Comparison of ENCODE assay signal across 10 mouse cellular contexts in genomic region chr13:25270402-25270801, GRCm38 (mm10). TPM values are rescaled to one million over a fixed set of nuclear protein-coding genes. Genes with fewer than 3 reads are reported as not detected.
DNase-seq lines count a peak whose midpoint lies in the region; ATAC-seq lines count a peak whose summit lies in the region.
"Not testable (repeated sequence)": the region's sequence is repeated elsewhere in the genome, so short reads cannot be mapped to it uniquely, and the experiment has no call there.
"Had no signal": no experiment of that assay in that cellular context is flagged by ENCODE, and none has a peak within 500 bp of the region (broad histone marks: within the 10 kb centered on the region; RNA-seq: fewer than 3 reads in every experiment).

Gene Nrsn1 (minus strand): TSS chr13:25270502.

- not testable (repeated sequence) for H3K9ac ChIP-seq in embryonic facial prominence, embryonic 14.5 days (ENCODE audit: low read depth, low read length); heart, embryonic 11.5 days (ENCODE audit: low read depth, low read length); limb, embryonic 11.5 days (ENCODE audit: low read length); lung, embryonic 15.5 days
- H3K9ac ChIP-seq in hindbrain, embryonic 16.5 days (ENCODE audit: low read depth, low read length): peak within 1 kb of the TSS; percentile 65
- H3K9ac ChIP-seq in neural tube, embryonic 12.5 days: peak within 1 kb of the TSS; percentile 40; the same call in 1 of the 2 replicates

- not testable (repeated sequence) for H3K9me3 ChIP-seq in embryonic facial prominence, embryonic 14.5 days (ENCODE audit: control insufficient read depth, low read length); heart, embryonic 11.5 days (replicated peaks; ENCODE audit: control insufficient read depth, low read length); hindbrain, embryonic 16.5 days (ENCODE audit: control insufficient read depth, low read length); limb, embryonic 11.5 days (ENCODE audit: control insufficient read depth, low read length); lung, embryonic 15.5 days; neural tube, embryonic 12.5 days

- H3K27ac ChIP-seq in embryonic facial prominence, embryonic 14.5 days (replicated peaks; ENCODE audit: low read depth, low read length); heart, embryonic 11.5 days (ENCODE audit: low read depth, low read length); limb, embryonic 11.5 days (replicated peaks; ENCODE audit: low read depth, low read length); lung, embryonic 15.5 days; neural tube, embryonic 12.5 days: not testable (repeated sequence)
- H3K27ac ChIP-seq in hindbrain, embryonic 16.5 days (ENCODE audit: low read depth, low read length): peak within 1 kb of the TSS; percentile 66; the same call in 1 of the 2 replicates

- peak within 1 kb of the TSS; percentile 81 for H3K4me2 ChIP-seq in embryonic facial prominence, embryonic 14.5 days (ENCODE audit: low read depth, low read length)
- H3K4me2 ChIP-seq in heart, embryonic 11.5 days: peak within 1 kb of the TSS; percentile 83
- H3K4me2 ChIP-seq in hindbrain, embryonic 16.5 days (ENCODE audit: low read length): peak within 1 kb of the TSS; percentile 60
- peak within 1 kb of the TSS; percentile 70 for H3K4me2 ChIP-seq in limb, embryonic 11.5 days (ENCODE audit: low read depth, severe bottlenecking)
- peak within 1 kb of the TSS; percentile 67 for H3K4me2 ChIP-seq in lung, embryonic 15.5 days
- H3K4me2 ChIP-seq in neural tube, embryonic 12.5 days (replicated peaks): peak within 1 kb of the TSS; percentile 70

- H3K4me1 ChIP-seq in embryonic facial prominence, embryonic 14.5 days (ENCODE audit: control insufficient read depth, insufficient read depth, low read length); heart, embryonic 11.5 days (ENCODE audit: control insufficient read depth, insufficient read depth, low read length); hindbrain, embryonic 16.5 days (ENCODE audit: control insufficient read depth, insufficient read depth, low read depth, low read length); limb, embryonic 11.5 days (ENCODE audit: control insufficient read depth, insufficient read depth, low read length); lung, embryonic 15.5 days; neural tube, embryonic 12.5 days: not testable (repeated sequence)

- not testable (repeated sequence) for ATAC-seq in embryonic facial prominence, embryonic 14.5 days (ENCODE audit: low read depth); hindbrain, embryonic 16.5 days; limb, embryonic 11.5 days (ENCODE audit: insufficient number of reproducible peaks, low FRiP score, low TSS enrichment, low read depth); lung, embryonic 15.5 days (ENCODE audit: borderline replicate concordance, extremely low read depth, low FRiP score, low TSS enrichment)
- ATAC-seq in heart, embryonic 11.5 days (replicated peaks; ENCODE audit: insufficient number of reproducible peaks, low FRiP score, low TSS enrichment): 0 out of 2 replicates have a peak, but pooled peaks have one; percentile 1
- ATAC-seq in neural tube, embryonic 12.5 days (ENCODE audit: low FRiP score, low read depth): 0 out of 2 replicates have a peak, but pooled peaks have one; percentile 42

- H3K36me3 ChIP-seq in embryonic facial prominence, embryonic 14.5 days (ENCODE audit: control insufficient read depth, insufficient read depth, low read length); heart, embryonic 11.5 days (ENCODE audit: control insufficient read depth, insufficient read depth, low read length); hindbrain, embryonic 16.5 days (ENCODE audit: control insufficient read depth, insufficient read depth, low read length); limb, embryonic 11.5 days (ENCODE audit: control insufficient read depth, insufficient read depth, low read length); lung, embryonic 15.5 days; neural tube, embryonic 12.5 days: not testable (repeated sequence)

- peak within 1 kb of the TSS; percentile 39 for H3K4me3 ChIP-seq in embryonic facial prominence, embryonic 14.5 days (ENCODE audit: low read depth, low read length)
- H3K4me3 ChIP-seq in heart, embryonic 11.5 days (ENCODE audit: low read depth, low read length): peak within 1 kb of the TSS; percentile 40
- H3K4me3 ChIP-seq in hindbrain, embryonic 16.5 days (ENCODE audit: low read length): peak within 1 kb of the TSS; percentile 55
- peak within 1 kb of the TSS; percentile 29 for H3K4me3 ChIP-seq in limb, embryonic 11.5 days (ENCODE audit: low read depth, low read length)
- peak within 1 kb of the TSS; percentile 30 for H3K4me3 ChIP-seq in lung, embryonic 15.5 days
- peak within 1 kb of the TSS; percentile 43 for H3K4me3 ChIP-seq in neural tube, embryonic 12.5 days

- DNase-seq in embryonic facial prominence, embryonic 14.5 days (ENCODE audit: low spot score); layer of hippocampus, postnatal 10 days (ENCODE audit: low spot score in 2 of 2); limb, embryonic 11.5 days (ENCODE audit: low spot score): not testable (repeated sequence)

- H3K27me3 ChIP-seq in embryonic facial prominence, embryonic 14.5 days (replicated peaks; ENCODE audit: control insufficient read depth, insufficient read depth, low read length); heart, embryonic 11.5 days (ENCODE audit: control insufficient read depth, insufficient read depth, low read length); hindbrain, embryonic 16.5 days (replicated peaks; ENCODE audit: control insufficient read depth, insufficient read depth, low read length); limb, embryonic 11.5 days (ENCODE audit: control insufficient read depth, insufficient read depth, low read length); lung, embryonic 15.5 days; neural tube, embryonic 12.5 days (replicated peaks): not testable (repeated sequence)

- WGBS in embryonic facial prominence, embryonic 14.5 days: 40% methylated on average over 2 of the region's 2 CpGs
- 46% methylated on average over 2 of the region's 2 CpGs for WGBS in heart, embryonic 11.5 days (ENCODE audit: insufficient replicate concordance)
- 61% methylated on average over 2 of the region's 2 CpGs for WGBS in hindbrain, embryonic 16.5 days
- 70% methylated on average over 2 of the region's 2 CpGs for WGBS in limb, embryonic 11.5 days
- 45% methylated on average over 2 of the region's 2 CpGs for WGBS in lung, embryonic 15.5 days
- 67% methylated on average over 2 of the region's 2 CpGs for WGBS in neural tube, embryonic 12.5 days

RNA-seq across cellular contexts. Expression of gene Nrsn1, which starts in this region (rescaled TPM):
- 2.5 and 3.3 TPM in 2 replicates for polyA plus RNA-seq in embryonic facial prominence, embryonic 14.5 days (2014; fragmentation: Nextera tagmentation; extraction: Ambion mirVana)
- polyA plus RNA-seq in heart, embryonic 11.5 days (2014; fragmentation: Nextera tagmentation; extraction: Ambion mirVana): not detected in 2 replicates
- 80.7 and 81.0 TPM in 2 replicates for polyA plus RNA-seq in hindbrain, embryonic 16.5 days (2015; fragmentation: Nextera tagmentation; extraction: Ambion mirVana)
- 100 to 1,000 TPM; 153 to 166 TPM for total RNA-seq in layer of hippocampus, postnatal 10 days (2021)
- polyA plus RNA-seq in limb, embryonic 11.5 days (2014; fragmentation: Nextera tagmentation; extraction: Ambion mirVana): 0.73 and 1.0 TPM in 2 replicates
- polyA plus RNA-seq in lung, embryonic 15.5 days (2015; fragmentation: Nextera tagmentation; extraction: Ambion mirVana): 0.81 and 1.2 TPM in 2 replicates
- polyA plus RNA-seq in neural tube, embryonic 12.5 days (2016; fragmentation: Nextera tagmentation; extraction: Ambion mirVana): 27.9 and 28.1 TPM in 2 replicates
- total RNA-seq: CH12.LX had no signal
- polyA plus RNA-seq: inflammation-experienced regulatory T-cells, adult 6 months; macrophage had no signal

Comparison
In these comparisons a context has a peak if more than half of its experiments do, and no peak if none do; other contexts are left out.
1. Peak in ATAC-seq, H3K4me3 ChIP-seq and H3K4me2 ChIP-seq in heart, embryonic 11.5 days; RNA of the gene not detected or under 1 TPM.